Mouse (Mus musculus): ENCODE results near the gene Samd4b. TPM values are rescaled to one million over a fixed set of nuclear protein-coding genes. Genes with fewer than 3 reads are reported as not detected.
A peak's percentile ranks its signal among the peaks of the same experiment; 100 is the strongest.

Gene Samd4b
- polyA plus RNA-seq, 1 experiment from 2014 or later, result 40.7 TPM

DNA sequence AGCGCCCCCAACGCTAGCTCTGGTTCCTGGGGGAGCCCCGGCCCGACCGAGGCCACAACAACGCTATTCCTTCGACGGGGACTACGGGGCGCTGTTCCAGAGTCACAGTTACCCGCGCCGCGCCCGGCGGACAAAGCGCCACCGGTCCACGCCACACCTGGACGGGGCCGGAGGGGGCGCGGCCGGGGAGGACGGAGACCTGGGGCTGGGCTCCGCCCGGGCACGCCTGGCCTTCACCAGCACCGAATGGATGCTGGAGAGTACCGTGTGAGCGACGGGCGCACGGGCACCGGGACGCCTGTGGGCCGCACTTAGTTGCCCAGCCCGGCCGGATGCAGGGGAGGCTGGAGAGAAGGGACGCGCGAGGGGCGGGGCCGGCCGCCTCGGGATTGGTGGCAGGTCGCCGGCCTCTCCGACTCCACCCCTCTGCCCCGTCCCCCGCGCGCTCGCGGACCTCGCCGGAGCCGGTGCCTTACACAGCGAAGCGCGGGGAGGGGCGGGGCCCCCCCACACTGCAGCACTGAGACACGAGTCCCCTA is 130.7 kb downstream of the Samd4b start:
- DNase-seq (ENCODE audit: low spot score) (peak; percentile 87), ATAC-seq (replicated peaks; ENCODE audit: low FRiP score) (peak; percentile 87)
- peak overlapping the region; percentile 58 for H3K9ac ChIP-seq (ENCODE audit: low read length)
- H3K27me3 ChIP-seq (ENCODE audit: control insufficient read depth, insufficient read depth, low read length), result peaks cover 11% of the 10 kb centered on the region
- H3K9me3 ChIP-seq (ENCODE audit: control insufficient read depth, low read length), result no peaks in the 10 kb centered on the region
- peaks cover 9% of the 10 kb centered on the region; the same call in 1 of the 2 replicates for H3K4me1 ChIP-seq (replicated peaks; ENCODE audit: control insufficient read depth, insufficient read depth, low read length)
- H3K4me2 ChIP-seq (ENCODE audit: low read depth, low read length, severe bottlenecking), result peak overlapping the region; percentile 88
- no peak overlapping the region for H3K27ac ChIP-seq (ENCODE audit: low read depth, low read length)
- H3K4me3 ChIP-seq (ENCODE audit: low read depth, low read length), result peak overlapping the region; percentile 44
- WGBS, result under 1% methylated on average over 56 of the region's 63 CpGs
- 0 out of 2 replicates have a peak, but pooled peaks cover 4% of the 10 kb centered on the region for H3K36me3 ChIP-seq (ENCODE audit: control insufficient read depth, insufficient read depth, low read length)

DNA sequence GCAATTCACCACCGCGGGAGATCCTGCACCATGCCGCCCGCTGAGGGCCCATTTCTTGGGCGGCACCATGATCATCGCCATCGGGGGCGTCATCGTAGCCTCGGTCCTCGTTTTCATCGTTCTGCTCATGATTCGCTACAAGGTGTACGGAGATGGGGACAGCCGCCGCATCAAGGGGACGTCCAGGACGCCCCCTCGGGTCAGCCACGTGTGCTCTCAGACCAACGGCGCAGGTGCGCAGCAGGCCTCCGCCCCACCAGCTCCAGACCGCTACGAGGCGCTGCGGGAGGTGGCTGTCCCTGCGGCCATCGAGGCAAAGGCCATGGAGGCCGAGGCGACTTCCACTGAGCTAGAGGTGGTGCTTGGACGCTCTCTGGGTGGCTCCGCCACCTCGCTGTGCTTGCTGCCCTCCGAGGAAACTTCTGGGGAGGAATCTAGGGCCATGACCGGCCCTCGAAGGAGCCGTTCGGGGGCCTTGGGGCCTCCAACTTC is 131.2 kb downstream of the Samd4b start:
- H3K9me3 ChIP-seq (ENCODE audit: control insufficient read depth, low read length), result no peaks in the 10 kb centered on the region
- WGBS, result 13% methylated on average over 40 of the region's 40 CpGs
- no peak overlapping the region for H3K27ac ChIP-seq (ENCODE audit: low read depth, low read length)
- H3K9ac ChIP-seq (ENCODE audit: low read length), result peak overlapping the region; percentile 58
- H3K4me3 ChIP-seq (ENCODE audit: low read depth, low read length), result peak overlapping the region; percentile 44
- H3K4me1 ChIP-seq (replicated peaks; ENCODE audit: control insufficient read depth, insufficient read depth, low read length), result peaks cover 9% of the 10 kb centered on the region; the same call in 1 of the 2 replicates
- H3K27me3 ChIP-seq (ENCODE audit: control insufficient read depth, insufficient read depth, low read length), result peaks cover 11% of the 10 kb centered on the region
- H3K36me3 ChIP-seq (ENCODE audit: control insufficient read depth, insufficient read depth, low read length), result 0 out of 2 replicates have a peak, but pooled peaks cover 4% of the 10 kb centered on the region
- H3K4me2 ChIP-seq (ENCODE audit: low read depth, low read length, severe bottlenecking), result peak overlapping the region; percentile 88
- DNase-seq (ENCODE audit: low spot score), result peak; percentile 57
- ATAC-seq (replicated peaks; ENCODE audit: low FRiP score), result peak; percentile 17; the same call in 1 of the 2 replicates

DNA sequence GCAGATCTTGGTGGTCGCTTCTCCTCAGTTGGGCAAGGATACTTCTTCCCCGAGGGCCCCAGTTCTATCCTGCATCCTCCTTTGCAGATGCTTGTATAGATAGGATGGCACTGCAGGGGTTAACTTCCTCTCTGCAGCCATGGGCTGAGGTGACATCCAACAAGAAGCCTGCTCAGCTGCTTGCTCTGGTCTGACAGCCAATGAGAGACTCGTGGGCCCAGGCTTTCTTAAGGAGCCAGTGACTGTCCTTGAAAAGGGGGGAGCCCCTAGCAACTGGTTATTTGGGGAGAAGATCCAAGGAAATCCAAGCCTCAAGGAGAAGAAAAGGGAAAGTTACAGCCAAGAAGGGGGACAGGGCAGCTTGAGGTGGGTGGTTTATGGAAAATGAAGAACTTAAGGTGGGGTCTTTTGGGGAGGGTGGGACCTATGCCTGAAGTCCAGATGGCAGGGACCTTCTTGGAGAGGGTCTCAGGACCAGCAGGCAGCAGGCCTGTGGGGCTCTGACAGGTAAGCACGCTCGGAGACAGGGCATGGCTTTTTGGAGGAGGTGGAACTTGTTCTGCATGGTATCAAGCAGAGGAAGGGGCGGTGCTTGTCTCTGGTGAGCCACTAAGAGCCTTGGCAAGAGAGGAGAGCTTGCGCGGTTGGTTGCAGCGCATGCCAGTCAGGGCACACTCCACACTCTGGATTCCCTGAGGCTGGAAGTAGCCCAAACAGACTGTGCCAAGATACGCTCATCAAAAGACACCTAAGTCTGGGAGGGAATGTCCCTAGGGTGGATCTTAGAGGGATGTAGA is 133.3 kb downstream of the Samd4b start:
- Histone ChIP-seq H3K4me3 (ENCODE audit: low read depth, low read length) (no peak overlapping the region), H3K27ac (ENCODE audit: low read depth, low read length) (no peak overlapping the region), H3K9ac (ENCODE audit: low read length) (no peak overlapping the region), H3K4me2 (ENCODE audit: low read depth, low read length, severe bottlenecking) (no peak overlapping the region), H3K4me1 (replicated peaks; ENCODE audit: control insufficient read depth, insufficient read depth, low read length) (peaks cover 9% of the 10 kb centered on the region; the same call in 1 of the 2 replicates), H3K36me3 (ENCODE audit: control insufficient read depth, insufficient read depth, low read length) (peaks cover 13% of the 10 kb centered on the region), H3K27me3 (ENCODE audit: control insufficient read depth, insufficient read depth, low read length) (peaks cover 11% of the 10 kb centered on the region), H3K9me3 (ENCODE audit: control insufficient read depth, low read length) (no peaks in the 10 kb centered on the region)
- DNase-seq (ENCODE audit: low spot score), result peak; percentile 64
- WGBS, result 67% methylated on average over 10 of the region's 10 CpGs
- no peak for ATAC-seq (replicated peaks; ENCODE audit: low FRiP score)

DNA sequence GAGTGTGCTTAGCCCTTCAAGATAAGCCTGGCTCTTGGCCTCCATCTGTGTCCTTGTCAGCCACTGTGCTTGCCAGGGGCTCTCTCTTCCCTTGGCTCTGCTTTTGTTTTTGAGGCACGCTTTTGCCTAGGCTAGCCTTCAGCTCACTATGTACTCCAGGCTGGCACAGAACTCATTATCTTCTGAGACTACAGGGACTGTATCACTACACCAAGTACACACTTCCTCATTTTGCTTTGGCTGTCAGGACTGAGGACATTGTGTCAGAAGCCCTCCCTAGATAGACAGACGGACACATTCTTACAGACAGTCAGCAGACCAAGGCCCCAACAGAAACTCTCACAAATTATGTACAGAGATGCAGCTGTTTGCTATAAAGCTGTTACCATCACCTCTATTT is 135.2 kb downstream of the Samd4b start:
- Histone ChIP-seq H3K4me2 (ENCODE audit: low read depth, low read length, severe bottlenecking) (no peak overlapping the region), H3K4me3 (ENCODE audit: low read depth, low read length) (no peak overlapping the region), H3K4me1 (replicated peaks; ENCODE audit: control insufficient read depth, insufficient read depth, low read length) (peaks cover 8% of the 10 kb centered on the region; the same call in 1 of the 2 replicates), H3K27me3 (ENCODE audit: control insufficient read depth, insufficient read depth, low read length) (peaks cover 11% of the 10 kb centered on the region), H3K9me3 (ENCODE audit: control insufficient read depth, low read length) (no peaks in the 10 kb centered on the region), H3K27ac (ENCODE audit: low read depth, low read length) (no peak overlapping the region), H3K36me3 (ENCODE audit: control insufficient read depth, insufficient read depth, low read length) (peaks cover 22% of the 10 kb centered on the region), H3K9ac (ENCODE audit: low read length) (no peak overlapping the region)
- no peak for DNase-seq (ENCODE audit: low spot score)
- ATAC-seq (replicated peaks; ENCODE audit: low FRiP score), result no peak
- 97% methylated on average over 2 of the region's 2 CpGs for WGBS

DNA sequence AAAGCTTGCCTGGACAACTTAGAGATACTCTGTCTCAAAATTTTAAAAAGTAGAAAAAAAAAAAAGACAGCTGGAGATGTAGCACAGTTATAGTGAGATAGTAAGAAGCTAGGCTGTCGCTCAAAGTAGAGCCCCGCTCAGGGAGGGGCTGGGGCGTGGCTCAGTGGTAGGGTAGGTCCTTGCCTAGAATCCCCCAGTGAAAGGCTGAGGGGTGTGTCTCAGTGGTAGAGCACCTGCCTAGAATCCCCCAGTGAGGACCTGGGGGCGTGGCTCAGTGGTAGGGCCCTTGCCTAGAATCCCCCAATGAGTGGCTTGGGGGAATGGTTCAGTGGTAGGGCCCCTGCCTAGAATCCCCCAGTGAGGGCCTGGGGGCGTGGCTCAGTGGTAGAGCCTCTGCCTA is 137.6 kb downstream of the Samd4b start:
- no peak overlapping the region for H3K4me3 ChIP-seq (ENCODE audit: low read depth, low read length)
- no peaks in the 10 kb centered on the region for H3K4me1 ChIP-seq (replicated peaks; ENCODE audit: control insufficient read depth, insufficient read depth, low read length)
- 98% methylated on average over 5 of the region's 5 CpGs for WGBS
- H3K9ac ChIP-seq (ENCODE audit: low read length), result no peak overlapping the region
- no peak overlapping the region for H3K4me2 ChIP-seq (ENCODE audit: low read depth, low read length, severe bottlenecking)
- H3K9me3 ChIP-seq (ENCODE audit: control insufficient read depth, low read length), result no peaks in the 10 kb centered on the region
- peaks cover 22% of the 10 kb centered on the region for H3K36me3 ChIP-seq (ENCODE audit: control insufficient read depth, insufficient read depth, low read length)
- no peaks in the 10 kb centered on the region for H3K27me3 ChIP-seq (ENCODE audit: control insufficient read depth, insufficient read depth, low read length)
- H3K27ac ChIP-seq (ENCODE audit: low read depth, low read length), result no peak overlapping the region
- DNase-seq (ENCODE audit: low spot score) (no peak), ATAC-seq (replicated peaks; ENCODE audit: low FRiP score) (no peak)

DNA sequence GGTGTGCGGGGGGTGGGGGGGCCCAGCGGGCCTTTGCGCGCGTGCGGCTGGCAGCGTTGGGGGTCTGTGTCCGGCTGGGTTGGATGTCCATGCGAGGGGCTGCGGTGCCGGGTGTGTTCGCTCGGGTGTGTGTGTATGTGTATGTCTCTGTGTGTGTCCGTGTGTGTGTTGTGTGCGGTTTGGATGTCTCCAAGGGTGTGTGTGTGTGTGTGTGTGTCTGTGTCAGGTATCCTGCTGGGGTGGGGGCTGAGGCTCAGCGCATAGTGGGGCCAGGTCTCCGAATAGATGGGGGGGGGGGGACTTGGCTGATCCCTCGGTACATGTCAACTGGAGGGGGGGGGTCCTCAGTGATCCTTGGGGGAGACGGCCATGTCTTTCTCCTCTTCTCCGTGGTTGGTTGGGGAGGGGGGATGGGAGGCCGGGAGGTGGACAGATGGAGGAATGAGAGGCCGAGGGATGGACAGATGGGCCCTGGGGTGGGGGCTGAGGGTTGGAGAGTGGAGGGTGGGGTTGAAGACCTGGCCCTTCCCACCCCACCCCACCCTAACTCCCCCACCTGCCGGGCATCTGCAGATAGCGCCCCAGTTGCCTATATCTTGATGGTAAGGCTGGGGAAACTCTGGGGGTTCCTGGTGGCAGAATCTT is 145.5 kb downstream of the Samd4b start:
- peak; percentile 37 for ATAC-seq (replicated peaks; ENCODE audit: low FRiP score)
- no peak overlapping the region for H3K27ac ChIP-seq (ENCODE audit: low read depth, low read length)
- 3% methylated on average over 22 of the region's 24 CpGs for WGBS
- no peak for DNase-seq (ENCODE audit: low spot score)
- H3K9me3 ChIP-seq (ENCODE audit: control insufficient read depth, low read length), result no peaks in the 10 kb centered on the region
- peak overlapping the region; percentile 87 for H3K9ac ChIP-seq (ENCODE audit: low read length)
- peak overlapping the region; percentile 86 for H3K4me2 ChIP-seq (ENCODE audit: low read depth, low read length, severe bottlenecking)
- H3K36me3 ChIP-seq (ENCODE audit: control insufficient read depth, insufficient read depth, low read length), result no peaks in the 10 kb centered on the region; the same call in 1 of the 2 replicates
- H3K27me3 ChIP-seq (ENCODE audit: control insufficient read depth, insufficient read depth, low read length), result no peaks in the 10 kb centered on the region
- H3K4me1 ChIP-seq (replicated peaks; ENCODE audit: control insufficient read depth, insufficient read depth, low read length), result peaks cover 6% of the 10 kb centered on the region; the same call in 1 of the 2 replicates
- H3K4me3 ChIP-seq (ENCODE audit: low read depth, low read length), result peak overlapping the region; percentile 90

DNA sequence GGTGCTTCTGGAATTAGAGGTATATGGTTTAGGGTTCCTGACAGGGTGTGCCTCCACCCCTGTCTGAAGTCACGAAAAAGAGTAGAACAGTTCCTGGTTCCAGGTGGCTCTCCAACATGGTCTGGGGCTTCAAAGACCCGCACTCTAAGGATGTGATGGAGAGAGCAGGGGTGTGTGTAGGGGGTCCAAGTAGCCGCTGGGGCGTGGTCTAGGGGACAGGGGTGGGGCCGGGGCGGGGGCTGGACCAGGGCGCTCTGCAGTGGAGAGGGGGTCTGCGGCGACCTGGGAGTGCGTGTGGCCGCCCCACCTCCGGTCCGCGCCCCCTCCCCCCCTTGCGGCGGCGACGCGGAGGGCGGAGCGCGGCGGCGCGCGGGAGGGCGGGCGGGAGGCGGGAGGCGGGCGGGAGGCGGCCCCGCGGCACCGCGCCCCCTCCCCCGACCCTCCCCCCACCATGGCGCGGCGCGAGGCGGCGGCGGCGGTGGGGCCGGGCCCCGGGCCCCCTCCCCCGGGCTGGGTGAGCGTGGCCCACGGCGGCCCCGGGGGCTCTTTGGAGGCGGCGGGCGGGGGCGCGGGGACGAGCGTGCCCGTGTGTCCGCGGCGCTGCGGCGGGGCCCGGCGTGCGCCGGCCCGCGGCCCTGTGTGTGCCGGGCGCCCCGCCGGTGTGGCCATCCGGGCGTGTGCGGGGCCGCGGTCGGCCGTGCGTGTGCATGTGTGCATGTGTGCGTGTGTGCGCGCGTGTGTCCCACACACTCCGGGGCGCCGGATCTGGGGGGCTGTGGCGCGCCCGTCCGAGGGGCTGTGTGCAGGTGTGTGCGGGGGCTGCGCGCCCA is 146.2 kb downstream of the Samd4b start, which contains the start of gene Lrfn1:
Gene Lrfn1 (plus strand): TSS at position 450 of the 830 bp plus-strand sequence.
- 0% methylated on average over 47 of the region's 97 CpGs for WGBS

More for the DNA sequence above, 146.2 kb downstream of the Samd4b start, which contains the start of gene Lrfn1:
- no peaks in the 10 kb centered on the region for H3K27me3 ChIP-seq (ENCODE audit: control insufficient read depth, insufficient read depth, low read length)
- H3K4me2 ChIP-seq (ENCODE audit: low read depth, low read length, severe bottlenecking), result peak within 1 kb of the TSS; percentile 86
- H3K36me3 ChIP-seq (ENCODE audit: control insufficient read depth, insufficient read depth, low read length), result no peaks in the 10 kb centered on the region; the same call in 1 of the 2 replicates
- peak within 1 kb of the TSS; percentile 90 for H3K4me3 ChIP-seq (ENCODE audit: low read depth, low read length)
- peak; percentile 80 for ATAC-seq (replicated peaks; ENCODE audit: low FRiP score)
- H3K9me3 ChIP-seq (ENCODE audit: control insufficient read depth, low read length), result no peaks in the 10 kb centered on the region
- peak within 1 kb of the TSS; percentile 12; the same call in 1 of the 2 replicates for H3K27ac ChIP-seq (ENCODE audit: low read depth, low read length)
- peak; percentile 76 for DNase-seq (ENCODE audit: low spot score)
- H3K4me1 ChIP-seq (replicated peaks; ENCODE audit: control insufficient read depth, insufficient read depth, low read length), result peaks cover 10% of the 10 kb centered on the region
- H3K9ac ChIP-seq (ENCODE audit: low read length), result peak within 1 kb of the TSS; percentile 87

All from forebrain, embryonic 11.5 days (tissue).